Mouse (Mus musculus): ENCODE results near the gene March10.

The March10 gene

GRCm38 (mm10) chr11:105315296-105315695 lies 141.2 kb downstream of the March10 start:
- intact Hi-C loops (cut with DNase I): no loop called here

- intact Hi-C loops (cut with DNase I): no loop called here
These were observed 142.9 kb downstream of the March10 start for GRCm38 (mm10) chr11:105313633-105314014.

- intact Hi-C loops (cut with DNase I): no loop called here
These were observed 143.4 kb downstream of the March10 start for GRCm38 (mm10) chr11:105312972-105313632.

- intact Hi-C loops (cut with DNase I): no loop called here
These were observed 144.1 kb downstream of the March10 start for GRCm38 (mm10) chr11:105312311-105312942.

GRCm38 (mm10) chr11:105311291-105311975 lies 145.1 kb downstream of the March10 start:
- intact Hi-C loops (cut with DNase I): no loop called here

Data from adrenal gland (tissue).